Mouse (Mus musculus) layer of hippocampus, adult 18-20 months (tissue): ENCODE measurements around the gene Cttnbp2nl. TPM values are rescaled to one million over a fixed set of nuclear protein-coding genes. Genes with fewer than 3 reads are reported as not detected.

ENCODE experiments used
- DNase-seq, 2 experiments: peaks; one replicate each; pipeline ENCODE4 v3.0.0; 2022; ENCODE audit warnings: low spot score in 2 of 2
- total RNA-seq, 2 experiments: library from RNA; stranded (reverse); gene quantifications; 2 replicates each; pipeline ENCODE4 v1.2.3; 2021

Cttnbp2nl gene
- total RNA-seq, 2 experiments from 2014 or later: 26.1 to 29.2 TPM

DNA sequence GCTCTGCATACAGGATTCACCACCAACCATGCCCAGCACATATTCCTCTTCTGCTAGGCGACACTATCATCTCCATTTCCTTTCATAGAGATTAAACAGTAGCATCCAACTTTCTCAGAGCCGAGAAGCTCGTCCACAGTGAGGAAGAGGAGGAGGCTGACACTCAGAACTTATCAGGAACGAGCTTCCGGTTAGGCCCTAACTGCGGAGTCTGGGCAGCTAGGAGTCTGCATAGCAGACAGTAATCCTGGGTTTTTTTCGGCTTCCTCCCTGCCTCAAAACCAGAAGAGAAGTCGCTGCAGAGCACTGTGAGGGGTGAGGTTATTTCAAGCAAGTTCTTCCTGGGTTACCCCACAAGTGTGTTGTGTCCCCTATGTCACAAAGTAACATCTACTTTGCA is 35.6 kb downstream of the Cttnbp2nl start:
- DNase-seq: no peak

DNA sequence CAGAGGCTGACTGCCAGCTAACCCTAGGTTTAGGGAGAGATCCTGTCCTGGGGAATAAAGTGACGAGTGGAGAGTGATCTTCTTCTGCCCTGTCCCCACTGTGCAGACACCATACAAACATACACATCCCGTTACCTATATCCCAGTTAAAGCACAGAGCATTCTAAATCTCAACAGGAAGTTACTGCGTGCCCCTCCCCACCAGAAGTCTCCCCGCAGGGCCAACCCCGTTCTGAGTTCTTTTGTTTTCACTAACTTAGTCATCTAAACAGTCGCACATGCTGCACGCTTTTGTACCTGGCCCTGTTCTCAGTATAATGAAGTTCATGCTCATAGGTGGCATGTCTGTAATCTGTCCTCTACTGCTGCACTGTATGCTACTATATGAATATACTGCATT is 36.7 kb downstream of the Cttnbp2nl start:
- DNase-seq: no peak

DNA sequence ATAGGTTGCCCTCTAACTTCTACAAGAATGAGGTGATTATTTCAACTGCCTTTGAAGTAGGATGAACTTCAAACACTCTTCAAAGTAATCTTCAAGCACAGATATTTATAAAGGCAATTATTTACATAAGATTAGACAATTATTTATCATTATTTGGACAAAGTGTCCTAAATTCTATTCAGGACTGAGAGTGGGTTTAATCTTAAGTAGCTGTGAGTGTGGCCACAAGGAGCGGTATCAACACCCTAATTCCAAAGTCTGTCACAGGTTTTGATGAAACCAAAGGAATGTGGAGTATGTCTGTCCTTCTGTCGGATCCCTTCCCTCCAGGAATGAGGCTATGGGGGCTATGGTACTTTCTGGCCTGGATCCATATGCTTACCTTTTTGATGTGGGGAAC is 38.0 kb downstream of the Cttnbp2nl start:
- DNase-seq: no peak

DNA sequence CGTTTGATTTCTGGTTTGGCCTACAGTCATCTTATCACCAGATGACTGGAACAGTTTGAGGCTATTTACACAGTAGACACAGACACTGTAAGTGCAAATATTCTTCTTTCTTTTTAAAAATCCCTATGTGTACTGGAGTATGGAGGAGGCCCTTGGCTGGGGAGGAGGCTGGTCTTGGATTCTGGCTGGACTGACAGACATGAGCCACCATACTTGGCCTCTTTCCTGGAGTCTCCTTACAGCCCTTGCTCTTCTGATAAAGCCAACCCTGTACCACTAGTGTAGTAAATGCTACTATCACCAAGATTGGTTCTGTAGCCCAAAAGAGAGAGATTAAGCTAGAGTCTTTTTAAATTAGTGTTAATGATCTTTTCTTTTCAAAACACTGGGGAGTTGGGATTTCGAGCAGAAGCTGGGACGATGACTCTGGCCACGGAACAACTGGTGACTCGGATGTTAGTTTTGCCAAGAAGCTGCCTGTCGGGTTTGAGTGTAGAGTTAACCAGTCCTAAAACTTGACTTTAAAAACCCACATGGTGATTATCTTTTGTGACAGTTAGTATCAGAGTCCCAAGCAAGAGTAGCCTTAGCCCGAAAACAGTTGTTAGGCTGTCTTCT is 40.1 kb downstream of the Cttnbp2nl start:
- DNase-seq: no peak

DNA sequence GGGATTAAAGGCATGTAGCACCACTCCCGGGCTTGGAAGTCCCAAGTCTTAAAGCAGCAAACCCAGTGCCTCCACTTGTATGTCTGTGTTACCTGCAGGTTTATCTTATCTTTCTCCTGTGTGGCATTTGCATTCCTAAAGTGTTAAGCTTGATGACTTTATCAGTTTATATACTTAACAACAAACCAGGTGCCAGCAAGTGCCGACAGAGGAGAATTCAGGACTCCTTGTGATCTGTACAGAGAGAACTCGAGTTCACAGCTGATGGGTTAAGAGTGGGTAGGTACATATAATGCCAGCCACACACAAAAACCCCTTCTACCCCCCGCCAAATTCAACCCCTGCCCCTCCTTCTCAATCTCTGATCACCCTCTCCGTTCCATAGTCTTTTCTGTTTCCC is 41.1 kb downstream of the Cttnbp2nl start:
- no peak for DNase-seq

DNA sequence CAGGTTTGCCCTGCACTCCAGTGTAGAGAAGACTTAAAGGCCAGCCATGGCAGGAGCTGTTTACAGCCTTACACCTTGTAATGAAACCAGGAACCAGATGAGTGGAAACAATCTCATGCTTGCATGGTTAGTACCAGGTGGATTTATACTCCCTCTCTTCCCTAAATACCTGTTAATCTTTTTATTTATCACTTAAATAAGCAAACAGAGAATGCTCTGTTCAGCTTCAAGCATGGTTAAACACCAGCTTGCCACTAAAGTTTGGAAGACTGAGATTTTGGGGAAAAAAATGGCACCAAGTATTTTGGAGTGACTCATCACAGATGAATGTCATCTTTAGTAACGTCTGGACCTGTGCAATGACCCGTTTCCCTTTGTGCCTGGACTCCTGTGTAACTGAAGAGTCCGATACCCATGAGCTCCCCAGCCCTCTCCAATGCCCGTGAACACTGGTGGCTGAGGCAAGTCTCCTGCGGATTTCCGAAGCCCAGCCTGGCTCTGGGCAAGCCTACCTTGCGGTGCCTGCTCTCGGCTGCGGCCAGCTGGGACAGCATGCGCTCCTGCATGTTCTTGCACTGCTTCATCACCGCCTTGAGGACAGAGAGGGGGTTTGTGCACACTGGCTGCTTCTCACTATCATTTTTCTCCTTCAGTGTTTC is 42.1 kb downstream of the Cttnbp2nl start:
- DNase-seq: no peak

DNA sequence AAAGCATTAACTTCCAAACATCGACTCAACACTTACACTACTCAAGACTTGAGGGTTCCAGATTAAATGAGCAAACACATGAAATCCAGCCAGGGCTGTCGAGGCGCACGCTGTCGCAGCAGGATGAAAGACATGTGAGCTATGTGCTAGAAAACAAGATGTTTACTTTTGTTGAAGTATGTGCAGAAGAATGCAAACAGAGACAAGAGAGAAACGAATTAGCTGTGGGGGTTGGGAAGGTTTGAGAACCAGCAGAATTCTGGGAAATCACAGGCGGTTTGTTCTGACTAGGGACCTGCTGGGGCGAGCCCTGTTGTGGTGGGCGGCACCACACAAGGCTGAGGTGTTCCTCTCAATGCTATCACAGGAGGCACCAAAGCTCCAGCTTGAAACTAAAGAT is 44.9 kb downstream of the Cttnbp2nl start:
- DNase-seq: peak in 1 of 2 experiments; percentile 48

DNA sequence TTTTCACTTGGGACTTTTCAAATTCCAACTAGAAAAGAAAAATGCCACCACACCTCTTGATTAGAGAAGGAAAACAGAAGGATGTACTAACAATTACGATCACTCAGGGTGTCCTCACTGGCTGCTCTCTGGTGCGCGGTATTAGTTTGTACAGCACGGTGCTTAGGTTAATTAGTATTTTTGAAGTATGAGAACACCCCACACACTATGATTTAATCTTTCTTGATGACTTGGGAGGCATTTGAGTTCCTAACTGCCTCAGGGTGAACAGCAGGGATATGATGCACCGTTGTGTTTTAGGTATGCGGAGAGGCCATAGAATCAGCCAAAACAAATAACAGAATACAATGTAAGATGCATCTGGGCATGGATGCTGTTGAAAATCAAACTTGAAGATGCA is 46.8 kb downstream of the Cttnbp2nl start:
- no peak for DNase-seq

DNA sequence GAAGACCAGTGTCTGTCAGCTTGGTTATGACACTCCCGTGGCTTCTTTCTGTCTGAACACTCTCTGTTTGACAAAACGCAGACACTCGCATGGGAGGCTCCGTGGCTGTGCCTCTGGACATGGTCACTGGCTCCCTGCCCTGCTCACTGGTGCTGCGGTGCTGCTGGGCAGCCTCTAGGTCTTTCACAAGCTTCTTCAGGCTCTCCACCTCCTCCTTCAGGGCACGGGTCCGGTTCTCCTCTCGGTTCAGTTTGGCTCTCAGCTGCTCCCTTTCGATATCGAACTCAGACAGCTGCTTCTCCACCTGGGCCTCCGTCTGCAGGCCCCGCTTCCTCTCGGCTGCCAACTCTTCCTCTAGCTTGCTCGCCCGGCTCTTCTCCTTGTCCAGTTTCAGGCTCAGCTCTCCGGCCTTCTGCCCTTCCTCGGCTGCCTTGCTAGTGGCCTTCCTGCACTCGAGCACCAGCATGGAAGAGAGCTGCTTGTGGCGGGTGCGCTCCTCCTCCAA is 47.3 kb downstream of the Cttnbp2nl start:
- no peak for DNase-seq

DNA sequence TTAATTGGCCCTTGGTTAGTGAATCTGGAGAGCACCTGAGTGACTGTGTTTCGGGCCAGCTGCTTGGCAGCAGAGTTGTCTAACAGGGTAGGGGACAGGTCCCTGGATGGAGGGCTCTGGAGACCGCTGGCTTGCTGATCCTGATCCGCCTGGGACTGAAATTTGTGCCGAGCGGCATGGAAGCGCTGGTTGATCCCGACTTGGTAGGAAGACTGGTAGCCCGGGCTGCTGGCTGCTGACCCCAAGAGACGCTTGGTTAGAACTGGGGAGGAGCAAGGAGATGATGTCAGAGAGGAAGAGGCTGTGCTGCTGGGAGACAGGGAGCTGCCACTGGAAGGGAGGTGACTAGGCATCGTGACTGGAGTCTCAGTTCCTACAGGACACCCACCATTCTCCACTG is 47.9 kb downstream of the Cttnbp2nl start:
- no peak for DNase-seq

DNA sequence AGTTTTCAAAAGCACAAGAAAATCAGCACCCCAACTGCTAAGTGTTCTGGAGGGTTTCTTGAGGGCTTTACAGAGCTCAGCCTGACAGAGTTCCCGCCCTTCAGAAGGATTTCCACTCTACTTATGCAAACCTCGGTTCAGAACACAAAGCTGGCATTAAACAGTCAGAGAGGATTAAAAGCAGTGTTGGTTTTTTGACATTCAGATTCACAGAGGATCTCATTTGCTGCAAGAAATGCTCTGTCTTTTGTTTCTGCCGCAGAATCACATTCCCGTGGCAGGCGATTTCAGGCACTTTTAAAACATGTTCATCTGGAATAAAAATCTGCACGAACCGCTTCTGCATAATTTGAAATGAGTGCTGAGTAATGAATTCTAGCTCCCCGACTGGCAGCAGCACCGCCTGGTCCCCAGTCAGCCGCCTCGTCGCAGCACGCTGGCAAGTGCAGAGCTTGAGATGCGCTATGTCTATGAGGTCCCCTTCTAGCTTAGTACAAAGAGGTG is 48.9 kb downstream of the Cttnbp2nl start:
- DNase-seq: peak; percentile 72 to 81

DNA sequence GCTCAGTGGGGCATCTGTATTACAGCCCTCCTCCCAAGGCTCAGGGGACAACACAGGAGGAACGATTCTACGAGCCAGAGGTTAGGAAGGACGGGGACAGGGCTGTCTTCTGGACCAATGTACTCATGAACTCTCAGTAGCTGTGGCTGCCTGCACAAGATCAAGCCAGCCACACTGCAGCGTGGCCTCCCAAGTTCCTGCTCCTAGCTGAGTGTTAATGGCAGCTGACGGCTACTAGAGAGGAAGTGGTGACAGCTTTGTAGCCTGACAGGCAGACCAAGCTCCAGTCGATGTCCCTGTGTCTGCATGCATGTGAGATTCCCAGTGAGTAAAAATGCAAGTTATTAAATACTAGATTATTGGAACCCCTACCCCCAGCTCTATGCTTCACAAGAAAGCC is 51.6 kb downstream of the Cttnbp2nl start:
- no peak for DNase-seq

DNA sequence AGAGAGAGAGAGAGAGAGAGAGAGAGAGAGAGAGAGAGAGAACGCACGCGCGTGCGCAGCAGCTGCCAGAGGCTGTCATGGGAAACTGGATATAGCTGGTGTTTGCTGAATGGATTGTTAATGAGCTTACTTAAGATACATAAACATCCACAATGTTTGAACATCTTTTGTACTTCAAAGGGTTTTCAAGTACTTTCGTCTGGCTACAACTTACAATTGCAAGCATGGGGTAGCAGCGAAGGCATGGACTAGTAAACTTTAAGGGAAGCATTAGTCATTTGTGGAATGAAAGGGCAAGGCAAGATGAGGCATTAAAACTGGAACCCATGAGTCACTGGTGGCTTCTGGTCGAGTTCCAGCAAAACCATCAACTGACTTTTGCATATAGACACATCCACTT is 52.4 kb downstream of the Cttnbp2nl start:
- no peak for DNase-seq

DNA sequence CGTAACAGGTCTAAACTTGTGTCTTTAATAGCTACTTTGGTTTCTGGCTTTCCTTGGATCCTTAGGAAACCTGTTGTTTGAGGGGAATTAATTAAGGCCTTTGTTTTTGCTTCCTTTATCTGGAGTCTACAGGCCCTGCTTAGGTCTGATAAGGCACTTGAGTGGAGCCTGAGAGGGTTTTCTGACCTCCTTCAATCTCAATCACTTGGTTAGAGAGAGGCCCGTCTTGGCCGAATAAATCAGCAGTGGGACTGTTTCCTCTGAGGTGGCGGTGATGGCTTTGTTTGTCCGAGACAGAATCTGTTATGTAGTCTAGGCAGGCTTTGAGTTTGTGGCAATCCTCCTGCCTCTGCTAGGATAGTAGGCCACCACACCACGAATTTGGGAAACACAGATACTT is 55.4 kb downstream of the Cttnbp2nl start:
- DNase-seq: no peak

DNA sequence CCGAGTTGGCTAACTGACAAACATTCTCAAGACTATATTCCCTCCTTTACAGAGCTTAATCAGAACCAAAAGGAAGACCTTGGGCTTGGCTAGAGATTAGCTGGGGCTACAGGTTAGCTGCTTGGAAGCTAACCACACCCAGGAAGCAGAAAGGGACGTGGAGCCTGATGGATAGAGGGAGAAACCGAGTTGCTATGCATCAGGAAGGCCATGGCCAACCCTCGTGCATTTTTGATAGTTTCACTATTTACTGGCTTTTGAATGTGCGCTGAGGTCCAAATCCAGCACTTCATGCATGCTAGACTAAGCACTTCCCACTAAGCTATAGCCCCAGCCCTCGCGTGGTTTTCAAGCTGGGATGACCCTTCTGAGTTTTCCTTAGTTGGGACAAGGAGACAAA is 57.2 kb downstream of the Cttnbp2nl start:
- no peak for DNase-seq

DNA sequence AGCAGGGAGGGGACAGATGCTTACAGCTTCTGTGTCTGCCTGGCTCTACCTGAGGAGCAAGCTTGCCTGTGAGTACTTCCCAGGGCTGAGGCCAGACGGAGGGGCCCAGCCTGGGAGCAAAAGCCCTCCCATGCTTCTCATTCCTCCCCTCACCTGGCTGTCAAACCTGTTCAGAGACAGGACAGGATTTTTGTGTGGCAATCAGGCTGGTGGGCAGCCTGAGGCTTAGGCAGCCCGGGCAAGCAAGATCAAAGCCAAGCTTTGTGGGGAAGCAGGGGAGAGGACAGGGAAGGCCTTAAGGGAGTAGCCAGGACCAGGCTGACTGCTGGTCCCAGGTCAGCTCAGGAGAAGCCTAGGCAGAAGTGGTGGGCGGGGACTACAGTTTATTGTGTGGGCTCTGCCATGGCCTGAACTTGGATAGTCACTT is 58.5 kb downstream of the Cttnbp2nl start:
- DNase-seq: no peak

DNA sequence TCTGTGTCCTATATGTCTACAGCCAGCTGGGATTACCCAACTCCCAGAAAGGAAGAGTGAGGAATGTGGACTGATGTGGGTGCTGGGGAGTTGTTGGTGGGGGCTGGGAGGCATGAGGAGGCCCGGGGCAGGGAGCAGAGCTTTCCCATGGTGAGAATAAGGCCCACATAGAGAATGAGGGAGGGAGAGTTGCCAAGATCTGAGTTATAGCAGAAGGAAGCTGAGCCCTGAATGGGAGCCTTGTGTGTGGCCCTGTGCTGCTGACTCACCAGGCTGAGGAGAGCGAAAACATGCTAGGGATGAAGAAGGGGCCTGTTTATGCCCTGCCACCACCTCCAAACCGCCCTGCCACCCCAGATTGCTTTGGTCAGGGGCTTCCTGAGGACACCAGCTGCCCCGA is 59.1 kb downstream of the Cttnbp2nl start:
- peak in 1 of 2 experiments; percentile 79 for DNase-seq

DNA sequence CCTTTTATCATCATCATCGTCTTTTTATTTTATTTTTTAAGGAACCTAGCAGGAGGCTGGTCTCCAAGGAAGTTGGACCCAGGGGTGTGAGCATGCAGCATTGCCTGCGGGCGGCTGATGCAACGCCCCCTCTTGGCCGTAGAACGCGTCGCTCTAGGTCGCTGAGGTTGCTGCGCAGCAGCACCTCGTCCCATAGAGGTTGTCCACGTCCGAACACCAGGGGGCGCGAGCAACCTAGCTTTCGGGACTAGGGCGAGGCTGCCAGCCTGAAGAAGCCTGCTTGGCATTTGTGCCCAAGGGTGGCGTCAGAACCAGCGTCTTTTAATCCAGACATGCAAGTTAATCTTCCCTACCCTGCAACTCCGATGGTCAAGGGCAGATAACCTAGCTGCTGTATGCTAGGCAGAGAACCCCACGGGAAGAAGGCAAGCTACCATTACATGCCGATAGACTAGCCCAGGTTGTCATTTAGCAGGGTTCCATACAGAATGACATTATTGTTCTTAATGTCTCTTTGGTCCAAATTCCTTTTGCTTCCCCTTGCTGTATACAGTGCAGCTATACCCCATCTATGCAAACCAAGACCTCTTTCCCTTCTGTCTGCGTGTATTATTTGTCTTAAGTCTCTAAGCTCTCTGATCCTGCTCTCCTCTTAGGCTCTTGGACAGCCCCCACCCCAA is 60.1 kb downstream of the Cttnbp2nl start:
- DNase-seq: peak; percentile 80 to 95

DNA sequence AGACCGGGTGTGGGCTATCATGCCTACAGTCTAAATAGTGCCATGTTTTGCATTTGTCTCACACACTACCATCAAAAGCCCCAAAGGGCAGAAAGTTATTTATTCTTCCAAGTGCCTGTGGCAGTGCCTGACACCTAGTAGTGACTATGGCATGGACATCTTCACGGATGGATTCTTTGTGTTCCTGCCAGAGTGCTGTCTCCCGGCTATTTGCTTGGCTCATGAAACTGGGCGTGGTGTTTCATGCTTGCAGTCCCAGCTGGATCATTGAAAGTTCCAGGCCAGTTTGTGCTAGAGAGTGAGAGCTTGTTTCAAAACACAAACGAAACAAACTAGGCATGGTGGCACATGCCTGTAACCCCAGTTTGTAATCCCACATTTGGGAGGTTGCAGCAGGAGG is 61.2 kb downstream of the Cttnbp2nl start:
- no peak for DNase-seq

DNA sequence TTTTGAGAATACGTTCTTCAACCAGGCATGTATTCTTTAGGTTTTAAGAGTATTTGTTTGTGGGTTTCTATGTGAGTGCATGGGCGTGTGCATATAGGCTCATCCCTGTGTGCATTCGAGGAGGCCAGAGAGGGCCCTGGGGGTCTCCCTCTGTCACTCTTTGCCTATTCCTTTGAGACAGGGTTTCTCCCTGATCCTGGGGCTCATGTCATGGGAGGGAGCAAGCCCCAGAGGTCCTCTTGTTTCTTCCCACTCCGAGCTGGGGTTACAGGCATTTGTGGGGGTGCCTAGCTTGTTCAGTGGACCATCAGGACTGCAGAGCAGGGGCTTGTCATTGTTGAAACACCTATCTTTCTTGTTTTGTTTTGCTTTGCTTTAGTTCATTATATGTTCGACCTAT is 65.1 kb downstream of the Cttnbp2nl start:
- DNase-seq: no peak

DNA sequence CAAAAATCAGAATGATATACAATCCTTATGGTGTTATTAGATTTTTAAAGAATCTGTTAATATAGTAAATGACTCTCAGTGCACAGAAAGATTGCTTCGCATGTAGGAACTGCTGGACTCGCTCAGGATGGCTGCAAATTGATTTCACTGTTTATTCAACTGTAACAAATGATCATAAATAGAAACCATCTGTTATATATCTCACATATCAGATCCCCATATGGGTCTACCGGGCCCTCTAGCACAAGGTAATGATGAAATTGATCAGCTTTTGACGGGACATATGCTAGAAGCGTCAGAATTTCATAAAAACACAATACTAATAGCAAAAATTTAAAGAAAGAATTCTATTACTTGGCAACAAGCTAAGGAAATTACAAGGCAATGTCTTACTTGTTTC is 73.2 kb downstream of the Cttnbp2nl start:
- DNase-seq: no peak
